Mouse (Mus musculus): ENCODE data around the gene Cers3. TPM values are rescaled to one million over a fixed set of nuclear protein-coding genes. Genes with fewer than 3 reads are reported as not detected.

Cers3 gene
- total RNA-seq, 1 experiment = 0.31 TPM

DNA sequence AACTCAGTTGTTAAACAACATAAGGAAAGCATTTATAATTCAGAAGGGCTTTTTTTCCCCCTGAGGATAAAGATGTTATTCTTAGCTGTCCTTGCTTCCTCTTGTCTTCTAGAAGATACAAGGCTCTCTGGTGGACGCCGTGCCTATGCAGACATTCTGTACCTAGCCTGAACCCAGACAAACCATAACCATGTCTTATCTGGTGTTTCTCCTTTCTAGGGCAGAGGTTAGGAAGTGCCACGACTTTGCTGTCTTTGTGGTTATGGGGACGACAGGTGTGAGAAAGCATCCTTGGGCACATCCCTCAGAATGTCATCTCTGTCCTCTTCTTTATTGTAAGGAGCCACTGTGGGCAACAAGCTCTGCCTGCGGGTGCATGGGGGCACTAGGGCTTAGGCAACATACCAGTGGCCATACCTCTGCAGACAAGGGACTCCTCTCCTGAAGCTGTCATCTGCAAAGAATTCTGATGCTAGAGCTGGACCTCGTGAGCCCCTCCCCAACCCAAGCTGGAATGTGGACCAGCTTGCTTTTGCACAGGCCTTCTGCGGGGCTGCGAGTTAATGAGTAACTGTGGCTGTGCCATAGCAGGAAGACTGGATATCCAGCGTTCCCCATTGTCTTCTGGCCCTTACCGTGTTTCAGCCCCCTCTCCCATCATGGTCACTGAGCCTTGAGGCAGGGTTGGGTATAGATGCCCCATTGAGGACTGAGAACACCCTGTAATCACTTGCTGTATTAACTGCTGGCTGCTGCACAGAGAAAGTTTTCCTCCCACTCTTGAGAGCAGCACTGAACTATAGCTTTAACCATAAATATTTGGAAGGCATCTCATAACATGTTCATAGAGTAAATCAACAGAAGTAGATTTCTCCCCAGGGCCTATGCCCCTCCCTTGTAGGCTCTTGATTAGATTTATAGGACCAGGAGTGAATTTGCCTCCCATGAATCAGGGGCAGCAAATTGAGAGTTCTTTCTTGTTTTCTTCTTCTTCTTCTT is 36.9 kb downstream of the Cers3 start:
- Histone ChIP-seq H3K4me3 (ENCODE audit: insufficient read depth in 1 of 2, low read depth in 1 of 2, low read length in 2 of 2, poor library complexity in 1 of 2, severe bottlenecking in 1 of 2) (no peak overlapping the region), H3K9ac (ENCODE audit: insufficient read depth, low read depth, low read length, poor library complexity, severe bottlenecking) (no peak overlapping the region), H3K27ac (ENCODE audit: insufficient read depth, low read depth, low read length, poor library complexity, severe bottlenecking) (no peak overlapping the region), H3K36me3 (ENCODE audit: control insufficient read depth, insufficient read depth, low read length, poor library complexity, severe bottlenecking) (no peaks in the 10 kb centered on the region), H3K9me3 (ENCODE audit: control insufficient read depth, insufficient read depth, low read depth, low read length) (no peaks in the 10 kb centered on the region), H3K4me1 (ENCODE audit: control insufficient read depth in 2 of 2, insufficient read depth in 2 of 2, low read length in 2 of 2, poor library complexity in 1 of 2) (no peaks in the 10 kb centered on the region)
- in situ Hi-C loops (cut with MboI; ENCODE audit: low sequenced_read_pairs in 2 of 2, unreplicated experiment in 2 of 2) = no loop called here
- TF ChIP-seq HCFC1 (IDR thresholded peaks at IDR 0.05; ENCODE audit: borderline replicate concordance, insufficient read depth, low read length) (no peak), ZNF384 (IDR thresholded peaks at IDR 0.05; ENCODE audit: low read depth, low read length) (no peak), MAFK (IDR thresholded peaks at IDR 0.05; ENCODE audit: insufficient read depth, low read depth, low read length) (no peak), CHD2 (IDR thresholded peaks at IDR 0.05; ENCODE audit: low read depth, low read length) (no peak), ZC3H11A (IDR thresholded peaks at IDR 0.05; ENCODE audit: borderline replicate concordance, low read depth, low read length) (no peak)
- DNase-seq (ENCODE audit: low read depth, low spot score) = no peak

DNA sequence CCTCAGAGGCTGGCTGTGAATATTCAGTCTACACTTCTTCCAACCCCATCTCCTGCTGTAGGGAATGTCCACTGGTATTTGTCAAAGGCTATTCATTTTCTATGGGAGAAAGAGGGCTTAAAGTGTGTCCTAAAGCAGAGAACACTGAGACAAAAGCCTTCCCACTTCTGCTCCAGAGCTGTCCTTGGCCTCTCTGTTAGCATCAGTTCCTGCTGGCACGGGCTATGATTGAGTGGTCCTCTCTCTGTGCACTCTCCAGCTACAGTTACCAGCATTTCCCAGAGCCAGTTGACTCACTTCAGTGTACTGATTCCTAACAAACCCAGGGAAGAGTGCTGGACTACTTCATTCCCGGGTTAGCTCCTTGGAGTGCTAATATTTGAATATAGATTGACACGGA is 43.2 kb downstream of the Cers3 start:
- no peaks in the 10 kb centered on the region for H3K9me3 ChIP-seq (ENCODE audit: control insufficient read depth, insufficient read depth, low read depth, low read length)
- in situ Hi-C loops (cut with MboI; ENCODE audit: low sequenced_read_pairs in 2 of 2, unreplicated experiment in 2 of 2) = no loop called here
- TF ChIP-seq ZC3H11A (IDR thresholded peaks at IDR 0.05; ENCODE audit: borderline replicate concordance, low read depth, low read length) (no peak), ZNF384 (IDR thresholded peaks at IDR 0.05; ENCODE audit: low read depth, low read length) (no peak), MAFK (IDR thresholded peaks at IDR 0.05; ENCODE audit: insufficient read depth, low read depth, low read length) (no peak), HCFC1 (IDR thresholded peaks at IDR 0.05; ENCODE audit: borderline replicate concordance, insufficient read depth, low read length) (no peak), CHD2 (IDR thresholded peaks at IDR 0.05; ENCODE audit: low read depth, low read length) (no peak)
- no peak overlapping the region for H3K27ac ChIP-seq (ENCODE audit: insufficient read depth, low read depth, low read length, poor library complexity, severe bottlenecking)
- peaks cover 6 to 9% of the 10 kb centered on the region in 2 experiments; a peak in 3 of 4 replicates for H3K4me1 ChIP-seq (ENCODE audit: control insufficient read depth in 2 of 2, insufficient read depth in 2 of 2, low read length in 2 of 2, poor library complexity in 1 of 2)
- no peaks in the 10 kb centered on the region for H3K36me3 ChIP-seq (ENCODE audit: control insufficient read depth, insufficient read depth, low read length, poor library complexity, severe bottlenecking)
- H3K9ac ChIP-seq (ENCODE audit: insufficient read depth, low read depth, low read length, poor library complexity, severe bottlenecking) = no peak overlapping the region
- DNase-seq (ENCODE audit: low read depth, low spot score) = no peak
- H3K4me3 ChIP-seq (ENCODE audit: insufficient read depth in 1 of 2, low read depth in 1 of 2, low read length in 2 of 2, poor library complexity in 1 of 2, severe bottlenecking in 1 of 2) = no peak overlapping the region

DNA sequence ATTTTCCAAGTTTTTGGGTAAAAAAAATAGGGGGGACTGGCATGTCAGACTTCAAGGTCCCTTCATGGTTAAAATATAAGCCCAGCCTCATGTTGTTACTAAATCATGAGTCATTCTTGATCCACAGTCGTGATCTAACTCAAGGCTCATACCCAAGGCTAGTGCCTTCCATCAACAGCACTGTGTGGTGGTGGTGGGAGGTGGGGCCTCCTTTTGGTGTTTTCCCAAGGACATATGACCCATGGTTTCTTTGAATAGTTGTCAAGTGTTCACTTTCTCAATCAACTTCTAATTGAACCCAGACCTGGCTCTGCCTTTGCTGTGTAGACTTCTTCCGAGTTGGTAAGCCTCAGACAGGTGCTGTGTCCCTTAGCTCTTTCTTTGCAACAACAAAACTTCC is 44.5 kb downstream of the Cers3 start:
- no peak for TF ChIP-seq CHD2 (IDR thresholded peaks at IDR 0.05; ENCODE audit: low read depth, low read length)
- no peak for TF ChIP-seq ZC3H11A (IDR thresholded peaks at IDR 0.05; ENCODE audit: borderline replicate concordance, low read depth, low read length)
- no peak for TF ChIP-seq HCFC1 (IDR thresholded peaks at IDR 0.05; ENCODE audit: borderline replicate concordance, insufficient read depth, low read length)
- no peak for TF ChIP-seq MAFK (IDR thresholded peaks at IDR 0.05; ENCODE audit: insufficient read depth, low read depth, low read length)
- TF ChIP-seq ZNF384 (IDR thresholded peaks at IDR 0.05; ENCODE audit: low read depth, low read length) = no peak
- H3K4me1 ChIP-seq (ENCODE audit: control insufficient read depth in 2 of 2, insufficient read depth in 2 of 2, low read length in 2 of 2, poor library complexity in 1 of 2) = peaks cover 6 to 9% of the 10 kb centered on the region in 2 experiments; a peak in 3 of 4 replicates
- H3K9me3 ChIP-seq (ENCODE audit: control insufficient read depth, insufficient read depth, low read depth, low read length) = no peaks in the 10 kb centered on the region
- no peak overlapping the region for H3K4me3 ChIP-seq (ENCODE audit: insufficient read depth in 1 of 2, low read depth in 1 of 2, low read length in 2 of 2, poor library complexity in 1 of 2, severe bottlenecking in 1 of 2)
- H3K27ac ChIP-seq (ENCODE audit: insufficient read depth, low read depth, low read length, poor library complexity, severe bottlenecking) = no peak overlapping the region
- in situ Hi-C loops (cut with MboI; ENCODE audit: low sequenced_read_pairs in 2 of 2, unreplicated experiment in 2 of 2) = no loop called here
- no peaks in the 10 kb centered on the region for H3K36me3 ChIP-seq (ENCODE audit: control insufficient read depth, insufficient read depth, low read length, poor library complexity, severe bottlenecking)
- H3K9ac ChIP-seq (ENCODE audit: insufficient read depth, low read depth, low read length, poor library complexity, severe bottlenecking) = no peak overlapping the region
- no peak for DNase-seq (ENCODE audit: low read depth, low spot score)

DNA sequence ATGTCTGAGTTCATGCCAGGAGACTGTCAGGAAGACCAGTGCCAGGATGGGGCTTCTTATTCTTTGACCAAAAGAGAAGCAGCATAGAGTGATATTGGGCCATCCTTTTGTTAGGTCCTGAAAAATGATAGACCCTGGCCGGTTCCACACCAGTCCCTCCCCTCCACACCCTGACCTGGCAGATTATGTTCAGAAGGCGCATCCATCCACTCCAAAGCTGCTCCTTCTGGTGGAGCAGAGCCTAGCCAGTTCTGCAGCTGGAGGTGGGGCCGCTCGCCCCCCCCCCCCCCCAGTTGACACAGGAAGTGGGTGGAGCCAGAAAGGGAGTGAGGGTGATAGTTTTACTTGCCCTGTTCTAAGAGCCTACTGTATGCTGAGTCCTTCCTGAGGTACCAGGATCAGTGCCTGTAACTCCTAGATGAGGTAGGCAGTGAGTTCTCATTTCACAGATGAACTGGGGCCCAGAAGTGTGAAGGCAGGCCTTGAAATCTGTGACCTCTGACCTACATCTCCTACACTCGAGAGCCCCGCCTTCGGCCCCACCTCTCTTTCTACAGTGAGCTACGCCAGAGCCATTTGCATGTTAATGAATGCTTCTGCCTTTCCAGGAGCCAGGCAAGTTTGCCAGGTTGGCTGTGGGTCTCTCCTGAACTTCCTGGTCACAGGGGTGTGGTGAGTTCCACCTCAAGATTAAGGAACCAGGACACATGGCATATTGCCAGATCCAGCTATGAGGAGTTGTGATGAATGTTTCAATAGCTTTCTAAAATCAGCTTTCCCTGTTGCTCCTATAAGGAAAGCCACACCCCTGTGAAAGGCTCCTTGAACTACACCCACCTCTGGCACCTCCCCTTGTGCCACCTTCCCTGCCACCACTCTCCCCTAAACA is 46.8 kb downstream of the Cers3 start:
- peaks cover 6 to 9% of the 10 kb centered on the region in 2 experiments; a peak in 3 of 4 replicates for H3K4me1 ChIP-seq (ENCODE audit: control insufficient read depth in 2 of 2, insufficient read depth in 2 of 2, low read length in 2 of 2, poor library complexity in 1 of 2)
- H3K9ac ChIP-seq (ENCODE audit: insufficient read depth, low read depth, low read length, poor library complexity, severe bottlenecking) = no peak overlapping the region
- TF ChIP-seq CHD2 (IDR thresholded peaks at IDR 0.05; ENCODE audit: low read depth, low read length) (no peak), MAFK (IDR thresholded peaks at IDR 0.05; ENCODE audit: insufficient read depth, low read depth, low read length) (no peak), ZC3H11A (IDR thresholded peaks at IDR 0.05; ENCODE audit: borderline replicate concordance, low read depth, low read length) (no peak), HCFC1 (IDR thresholded peaks at IDR 0.05; ENCODE audit: borderline replicate concordance, insufficient read depth, low read length) (no peak), ZNF384 (IDR thresholded peaks at IDR 0.05; ENCODE audit: low read depth, low read length) (no peak)
- no peaks in the 10 kb centered on the region for H3K36me3 ChIP-seq (ENCODE audit: control insufficient read depth, insufficient read depth, low read length, poor library complexity, severe bottlenecking)
- in situ Hi-C loops (cut with MboI; ENCODE audit: low sequenced_read_pairs in 2 of 2, unreplicated experiment in 2 of 2) = no loop called here
- H3K4me3 ChIP-seq (ENCODE audit: insufficient read depth in 1 of 2, low read depth in 1 of 2, low read length in 2 of 2, poor library complexity in 1 of 2, severe bottlenecking in 1 of 2) = peak overlapping the region in 1 of 2 experiments; percentile 38; a peak in 2 of 4 replicates
- H3K9me3 ChIP-seq (ENCODE audit: control insufficient read depth, insufficient read depth, low read depth, low read length) = no peaks in the 10 kb centered on the region
- DNase-seq (ENCODE audit: low read depth, low spot score) = peak; percentile 66
- H3K27ac ChIP-seq (ENCODE audit: insufficient read depth, low read depth, low read length, poor library complexity, severe bottlenecking) = no peak overlapping the region; the same call in 1 of the 2 replicates
